ENCODE assay signal across 8 mouse cellular contexts in the genomic region with DNA sequence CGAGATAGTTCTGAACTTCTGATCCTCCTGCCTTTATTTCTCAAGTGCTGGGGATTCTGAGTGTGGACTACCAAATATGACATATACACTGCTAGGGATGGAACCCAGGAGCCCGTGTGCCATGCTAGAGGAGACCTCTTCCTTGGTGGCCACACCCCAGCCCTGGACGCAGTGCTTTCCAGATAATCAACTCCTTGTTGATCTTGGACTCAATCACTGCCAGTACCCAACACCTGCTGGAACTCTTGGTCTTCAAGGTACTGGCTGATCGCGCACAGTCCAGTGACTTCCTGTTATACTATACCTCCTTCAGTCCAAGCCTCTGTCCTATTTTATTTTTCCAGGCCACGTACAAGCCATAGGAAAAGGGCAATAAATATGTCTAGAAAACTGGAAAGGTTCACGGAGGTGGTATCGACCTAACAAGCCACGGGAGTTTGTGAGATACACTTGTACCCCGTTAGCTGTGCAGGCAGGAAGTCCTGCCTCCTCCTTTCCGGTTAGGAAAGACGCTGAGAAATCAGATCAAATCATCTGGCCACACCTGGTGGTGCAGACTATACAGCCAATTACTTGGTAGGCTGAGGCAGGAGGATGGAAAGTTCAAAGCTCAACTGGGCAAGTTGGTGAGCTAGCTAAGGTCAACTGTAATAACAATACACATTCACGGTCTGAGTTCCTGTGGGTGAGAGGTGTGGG. TPM values are rescaled to one million over a fixed set of nuclear protein-coding genes. Genes with fewer than 3 reads are reported as not detected.
DNase-seq lines count a peak whose midpoint lies in the region; ATAC-seq and TF ChIP-seq lines count a peak whose summit lies in the region.

No protein-coding gene starts in this region.

- no peaks in the 10 kb centered on the region for H3K27me3 ChIP-seq in erythroblast, embryonic 14.5 days (ENCODE audit: control insufficient read depth)
- H3K27me3 ChIP-seq in limb, embryonic 14.5 days (ENCODE audit: control insufficient read depth, insufficient read depth, low read length), result no peaks in the 10 kb centered on the region

- peak overlapping the region; percentile 93 for H3K4me2 ChIP-seq in limb, embryonic 14.5 days (replicated peaks; ENCODE audit: low read depth, low read length, severe bottlenecking)

- TF ChIP-seq CTCF in gastrocnemius, adult 2 months (IDR thresholded peaks at IDR 0.05), result no peak

- H3K27ac ChIP-seq in gastrocnemius, adult 2 months, result peak overlapping the region; percentile 97
- no peak overlapping the region for H3K27ac ChIP-seq in limb, embryonic 14.5 days (replicated peaks; ENCODE audit: low read depth, low read length)

- peaks cover 21% of the 10 kb centered on the region for H3K36me3 ChIP-seq in erythroblast, embryonic 14.5 days (ENCODE audit: control insufficient read depth)
- H3K36me3 ChIP-seq in limb, embryonic 14.5 days (ENCODE audit: control insufficient read depth, insufficient read depth, low read length), result peaks cover 10% of the 10 kb centered on the region

- intact Hi-C loops in gastrocnemius, adult 2 months (cut with DNase I), result no loop called here
- intact Hi-C loops in gastrocnemius, postnatal 36 days (cut with DNase I), result no loop called here

- ATAC-seq in CD4-positive, CD25-positive, alpha-beta regulatory T cell, adult 4 months, result peak; percentile 66
- peak; percentile 11; the same call in 1 of the 2 replicates for ATAC-seq in limb, embryonic 14.5 days (ENCODE audit: low FRiP score, low read depth)
- ATAC-seq in neutrophil, adult 5-6 weeks (ENCODE audit: extremely low read depth, insufficient number of reproducible peaks, low FRiP score, poor library complexity, severe bottlenecking), result peak; percentile 47

- H3K9ac ChIP-seq in limb, embryonic 14.5 days (ENCODE audit: low read depth, low read length, severe bottlenecking), result no peak overlapping the region

- peak overlapping the region; percentile 90 for H3K4me3 ChIP-seq in gastrocnemius, adult 2 months
- H3K4me3 ChIP-seq in erythroblast, embryonic 14.5 days (replicated peaks), result peak overlapping the region; percentile 70
- peak overlapping the region; percentile 89 for H3K4me3 ChIP-seq in limb, embryonic 14.5 days (replicated peaks; ENCODE audit: low read length)

- no peak for TF ChIP-seq POLR2A in limb, embryonic 14.5 days (IDR thresholded peaks at IDR 0.05; ENCODE audit: borderline replicate concordance, extremely low read depth, insufficient read depth, insufficient read length)

- peaks cover 48% of the 10 kb centered on the region for H3K4me1 ChIP-seq in erythroblast, embryonic 14.5 days (ENCODE audit: control insufficient read depth)
- H3K4me1 ChIP-seq in limb, embryonic 14.5 days (ENCODE audit: control insufficient read depth, insufficient read depth, low read length), result peaks cover 16% of the 10 kb centered on the region

- no peaks in the 10 kb centered on the region for H3K9me3 ChIP-seq in erythroblast, embryonic 14.5 days (ENCODE audit: control insufficient read depth, low read length)
- H3K9me3 ChIP-seq in limb, embryonic 14.5 days (ENCODE audit: control insufficient read depth, low read length), result no peaks in the 10 kb centered on the region

- WGBS in limb, embryonic 14.5 days, result 48% methylated on average over 13 of the region's 13 CpGs

- peak; percentile 17 for DNase-seq in gastrocnemius, adult 2 months
- no peak for DNase-seq in gastrocnemius, postnatal 36 days
- DNase-seq in limb, embryonic 14.5 days (ENCODE audit: low spot score), result no peak
- no peak for DNase-seq in kidney, adult 11 months
- DNase-seq in natural killer cell, adult 2 months (ENCODE audit: low spot score in 2 of 2), result no peak

RNA-seq across cellular contexts. Expression of a gene that starts 10.0 kb away (rescaled TPM):
- total RNA-seq in gastrocnemius, adult 2 months (2021), result 10 to 100 TPM; 18.4 to 18.9 TPM
- total RNA-seq in gastrocnemius, postnatal 36 days (2021), result 10 to 100 TPM; 16.6 to 17.5 TPM
- polyA plus RNA-seq in CD4-positive, CD25-positive, alpha-beta regulatory T cell, adult 4 months (2017; shearing (Covaris generic)), result 10 to 100 TPM; 10.5 to 20.9 TPM
- 2.4 and 2.5 TPM in 2 replicates for polyA plus RNA-seq in erythroblast, embryonic 14.5 days (2012)
- polyA plus RNA-seq in limb, embryonic 14.5 days (2012; rRNA removed), result 17.8 and 23.0 TPM in 2 replicates
- 12.3 and 12.4 TPM in 2 replicates for polyA plus RNA-seq in limb, embryonic 14.5 days (2014; fragmentation: Nextera tagmentation; extraction: Ambion mirVana)
- total RNA-seq in neutrophil, adult 5-6 weeks (2017), result 9.5 and 9.7 TPM in 2 replicates

RNA-seq across cellular contexts. Expression of a gene that starts 10.3 kb away (rescaled TPM):
- 10 to 100 TPM; 40.0 to 40.9 TPM for total RNA-seq in gastrocnemius, adult 2 months (2021)
- 10 to 100 TPM; 31.8 to 32.2 TPM for total RNA-seq in gastrocnemius, postnatal 36 days (2021)
- polyA plus RNA-seq in CD4-positive, CD25-positive, alpha-beta regulatory T cell, adult 4 months (2017; shearing (Covaris generic)), result 100 to 1,000 TPM; 187 to 302 TPM
- polyA plus RNA-seq in erythroblast, embryonic 14.5 days (2012), result 0.77 and 0.89 TPM in 2 replicates
- 83.6 and 102 TPM in 2 replicates for polyA plus RNA-seq in limb, embryonic 14.5 days (2012; rRNA removed)
- 78.1 and 81.9 TPM in 2 replicates for polyA plus RNA-seq in limb, embryonic 14.5 days (2014; fragmentation: Nextera tagmentation; extraction: Ambion mirVana)
- 86.2 and 103 TPM in 2 replicates for total RNA-seq in neutrophil, adult 5-6 weeks (2017)

RNA-seq across cellular contexts. Expression of a gene that starts 35.3 kb away (rescaled TPM):
- 1 to 10 TPM; 1.1 to 1.2 TPM for total RNA-seq in gastrocnemius, adult 2 months (2021)
- under 1 TPM; 0.61 to 0.86 TPM for total RNA-seq in gastrocnemius, postnatal 36 days (2021)
- polyA plus RNA-seq in CD4-positive, CD25-positive, alpha-beta regulatory T cell, adult 4 months (2017; shearing (Covaris generic)), result under 1 TPM in 1 of 2 experiments, not detected in 1; 0.27 TPM
- polyA plus RNA-seq in erythroblast, embryonic 14.5 days (2012), result 0.07 TPM in 1 of 2 replicates, not detected in the other
- 123 and 187 TPM in 2 replicates for polyA plus RNA-seq in limb, embryonic 14.5 days (2012; rRNA removed)
- 67.9 and 69.1 TPM in 2 replicates for polyA plus RNA-seq in limb, embryonic 14.5 days (2014; fragmentation: Nextera tagmentation; extraction: Ambion mirVana)
- total RNA-seq in neutrophil, adult 5-6 weeks (2017), result 2.9 and 3.1 TPM in 2 replicates

Comparison
In these comparisons a context has a peak if more than half of its experiments do, and no peak if none do; other contexts are left out.
1. ATAC-seq: peak in every context shown above with its lines; median percentile 66 in CD4-positive, CD25-positive, alpha-beta regulatory T cell, adult 4 months; 47 in neutrophil, adult 5-6 weeks; 11 in limb, embryonic 14.5 days.